In the genomic region with DNA sequence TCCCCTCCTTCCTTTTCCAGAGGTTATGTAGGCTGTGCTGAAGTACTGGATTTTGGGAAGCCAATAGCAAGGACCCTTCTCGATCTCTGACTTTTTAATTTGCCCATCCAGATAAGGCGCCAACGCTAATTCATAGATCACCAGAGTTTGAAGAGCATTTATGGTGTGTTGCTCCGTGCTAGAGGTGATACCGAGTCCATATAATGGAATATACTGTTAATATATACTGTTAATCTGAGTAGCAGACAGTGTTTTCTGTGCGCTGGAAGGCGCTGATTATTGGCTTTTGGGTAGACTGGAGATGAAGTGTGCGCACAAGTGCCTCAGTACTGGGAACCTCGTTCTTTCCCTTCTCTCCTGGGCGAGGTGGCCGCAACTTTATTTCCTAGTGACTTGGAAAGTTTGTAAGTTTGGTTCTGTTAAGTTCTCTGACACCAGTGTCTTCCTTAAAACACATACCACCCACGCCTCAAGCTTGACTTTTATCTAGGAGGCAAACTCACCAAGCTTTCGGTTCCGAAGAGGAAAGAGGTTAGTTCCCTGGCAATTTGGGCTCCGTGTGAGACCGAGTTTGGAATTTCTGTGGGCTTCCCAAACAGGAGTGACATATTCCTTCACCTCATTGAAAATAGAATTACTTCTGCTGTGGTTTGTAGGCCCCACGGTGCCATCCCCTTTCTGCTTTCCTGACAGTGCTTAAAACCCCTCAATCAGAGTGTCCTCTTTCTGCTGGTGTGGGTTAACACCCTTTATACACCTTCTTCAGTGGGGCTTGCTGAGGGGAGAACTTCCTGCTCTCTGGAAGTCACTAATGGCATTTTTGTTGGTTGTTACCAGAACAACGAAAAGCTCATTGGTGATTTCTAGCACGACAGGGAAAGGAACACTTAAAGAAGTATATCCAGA, we compare ENCODE assay signal across 9 mouse cellular contexts. TPM values are rescaled to one million over a fixed set of nuclear protein-coding genes. Genes with fewer than 3 reads are reported as not detected.
DNase-seq lines count a peak whose midpoint lies in the region; ATAC-seq lines count a peak whose summit lies in the region.
"Had no signal": no experiment of that assay in that cellular context is flagged by ENCODE, and none has a peak within 500 bp of the region (broad histone marks: within the 10 kb centered on the region; RNA-seq: fewer than 3 reads in every experiment).

No protein-coding gene starts in this region.

- peaks cover 9% of the 10 kb centered on the region; the same call in 1 of the 2 replicates for H3K4me1 ChIP-seq in kidney, embryonic 14.5 days (ENCODE audit: control insufficient read depth, insufficient read depth, low read length)
- peaks cover 22% of the 10 kb centered on the region for H3K4me1 ChIP-seq in forebrain, embryonic 10.5 days
- peaks cover 5% of the 10 kb centered on the region for H3K4me1 ChIP-seq in intestine, embryonic 15.5 days (replicated peaks)

- peak overlapping the region; percentile 78 for H3K4me2 ChIP-seq in kidney, embryonic 14.5 days (replicated peaks; ENCODE audit: low read depth, low read length)
- peak overlapping the region; percentile 66 for H3K4me2 ChIP-seq in intestine, embryonic 15.5 days (replicated peaks)

- H3K27me3 ChIP-seq in kidney, embryonic 14.5 days (ENCODE audit: control insufficient read depth, insufficient read depth, low read length), result no peaks in the 10 kb centered on the region
- no peaks in the 10 kb centered on the region for H3K27me3 ChIP-seq in forebrain, embryonic 10.5 days (ENCODE audit: poor library complexity, severe bottlenecking)
- H3K27me3 ChIP-seq in intestine, embryonic 15.5 days (replicated peaks), result no peaks in the 10 kb centered on the region

- WGBS in kidney, embryonic 14.5 days, result 2% methylated on average over 19 of the region's 19 CpGs
- 11% methylated on average over 19 of the region's 19 CpGs for WGBS in forebrain, embryonic 10.5 days
- 3% methylated on average over 19 of the region's 19 CpGs for WGBS in intestine, embryonic 15.5 days

- H3K4me3 ChIP-seq in kidney, embryonic 14.5 days (ENCODE audit: low read length), result peak overlapping the region; percentile 81
- H3K4me3 ChIP-seq in forebrain, embryonic 10.5 days, result peak overlapping the region; percentile 84
- H3K4me3 ChIP-seq in intestine, embryonic 15.5 days (replicated peaks), result peak overlapping the region; percentile 89

- no peak; the same call in 1 of the 2 replicates for ATAC-seq in kidney, embryonic 14.5 days (ENCODE audit: low FRiP score, low TSS enrichment)
- ATAC-seq in intestine, embryonic 15.5 days, result peak; percentile 34
- peak; percentile 3 for ATAC-seq in megakaryocyte progenitor cell, adult 5-6 weeks (replicated peaks; ENCODE audit: poor library complexity)

- peak overlapping the region; percentile 71; the same call in 1 of the 2 replicates for H3K27ac ChIP-seq in kidney, embryonic 14.5 days (ENCODE audit: low read depth, low read length)
- peak overlapping the region; percentile 94 for H3K27ac ChIP-seq in forebrain, embryonic 10.5 days
- H3K27ac ChIP-seq in intestine, embryonic 15.5 days, result peak overlapping the region; percentile 87

- H3K36me3 ChIP-seq in kidney, embryonic 14.5 days (ENCODE audit: control insufficient read depth, insufficient read depth, low read length), result peaks cover 18% of the 10 kb centered on the region
- peaks cover 27% of the 10 kb centered on the region for H3K36me3 ChIP-seq in forebrain, embryonic 10.5 days (replicated peaks)
- H3K36me3 ChIP-seq in intestine, embryonic 15.5 days, result 0 out of 2 replicates have a peak, but pooled peaks cover 4% of the 10 kb centered on the region

- DNase-seq in kidney, postnatal 14 days, result no peak
- peak; percentile 41 for DNase-seq in MEL-GATA-1-ER (ENCODE audit: extremely low read depth, low read depth)
- DNase-seq in forebrain, embryonic 10.5 days (ENCODE audit: extremely low spot score, low spot score), result no peak
- no peak for DNase-seq in yolk sac, embryonic 10.5 days (ENCODE audit: low spot score)
- no peak for DNase-seq in right cerebral cortex, postnatal 4 days

- H3K9ac ChIP-seq in kidney, embryonic 14.5 days (ENCODE audit: low read depth, low read length), result peak overlapping the region; percentile 86
- H3K9ac ChIP-seq in intestine, embryonic 15.5 days, result peak overlapping the region; percentile 89

- H3K9me3 ChIP-seq in kidney, embryonic 14.5 days (ENCODE audit: control insufficient read depth, low read length), result no peaks in the 10 kb centered on the region
- no peaks in the 10 kb centered on the region for H3K9me3 ChIP-seq in forebrain, embryonic 10.5 days
- H3K9me3 ChIP-seq in intestine, embryonic 15.5 days, result no peaks in the 10 kb centered on the region

RNA-seq across cellular contexts. Expression of a gene that starts 1.3 kb away (rescaled TPM):
- 57.5 and 58.1 TPM in 2 replicates for polyA plus RNA-seq in kidney, embryonic 14.5 days (2014; fragmentation: Nextera tagmentation; extraction: Ambion mirVana)
- 67.9 TPM in 2 replicates for polyA plus RNA-seq in forebrain, embryonic 10.5 days (2016; fragmentation: Nextera tagmentation; extraction: Ambion mirVana)
- 61.7 and 63.6 TPM in 2 replicates for polyA plus RNA-seq in intestine, embryonic 15.5 days (2015; fragmentation: Nextera tagmentation; extraction: Ambion mirVana)
- total RNA-seq in megakaryocyte progenitor cell, adult 5-6 weeks (2015), result 26.1 and 27.6 TPM in 2 replicates
- total RNA-seq in megakaryocyte progenitor cell, adult 5-6 weeks (2017), result 54.8 and 64.6 TPM in 2 replicates

RNA-seq across cellular contexts. Expression of a gene that starts 25.7 kb away (rescaled TPM):
- 7.3 and 7.9 TPM in 2 replicates for polyA plus RNA-seq in kidney, embryonic 14.5 days (2014; fragmentation: Nextera tagmentation; extraction: Ambion mirVana)
- polyA plus RNA-seq in forebrain, embryonic 10.5 days (2016; fragmentation: Nextera tagmentation; extraction: Ambion mirVana), result 1.6 and 2.0 TPM in 2 replicates
- polyA plus RNA-seq in intestine, embryonic 15.5 days (2015; fragmentation: Nextera tagmentation; extraction: Ambion mirVana), result 8.2 and 8.4 TPM in 2 replicates
- 76.9 and 81.8 TPM in 2 replicates for total RNA-seq in megakaryocyte progenitor cell, adult 5-6 weeks (2015)
- 90.0 and 93.6 TPM in 2 replicates for total RNA-seq in megakaryocyte progenitor cell, adult 5-6 weeks (2017)

RNA-seq across cellular contexts. Expression of a gene that starts 30.0 kb away (rescaled TPM):
- not detected in 2 replicates for polyA plus RNA-seq in kidney, embryonic 14.5 days (2014; fragmentation: Nextera tagmentation; extraction: Ambion mirVana)
- 0.31 TPM in 1 of 2 replicates, not detected in the other for polyA plus RNA-seq in forebrain, embryonic 10.5 days (2016; fragmentation: Nextera tagmentation; extraction: Ambion mirVana)
- not detected in 2 replicates for polyA plus RNA-seq in intestine, embryonic 15.5 days (2015; fragmentation: Nextera tagmentation; extraction: Ambion mirVana)
- not detected in 2 replicates for total RNA-seq in megakaryocyte progenitor cell, adult 5-6 weeks (2015)
- total RNA-seq in megakaryocyte progenitor cell, adult 5-6 weeks (2017), result not detected in 2 replicates
- total RNA-seq: adrenal gland, adult 18-20 months had no signal
